Mouse (Mus musculus): ENCODE data around the gene Zfp366. TPM values are rescaled to one million over a fixed set of nuclear protein-coding genes. Genes with fewer than 3 reads are reported as not detected.
"Not testable (repeated sequence)": the region's sequence is repeated elsewhere in the genome, so short reads cannot be mapped to it uniquely, and the experiment has no call there.

Zfp366 gene
- total RNA-seq (2015) = 0.21 and 0.69 TPM in 2 replicates
- 0.04 and 0.08 TPM in 2 replicates for total RNA-seq (2017)

GRCm38 (mm10) chr13:99184155-99184886 is at the start of gene Zfp366:
Zfp366 (plus strand) TSS chr13:99184823.
- no peak for ATAC-seq (ENCODE audit: poor library complexity, severe bottlenecking)

GRCm38 (mm10) chr13:99138351-99139255 is 46.0 kb upstream of the Zfp366 start:
- no peak for ATAC-seq (ENCODE audit: poor library complexity, severe bottlenecking)

- ATAC-seq (ENCODE audit: poor library complexity, severe bottlenecking) = peak; percentile 38; the same call in 1 of the 2 replicates
Measured at GRCm38 (mm10) chr13:99146355-99146871, 38.2 kb upstream of the Zfp366 start.

DNA sequence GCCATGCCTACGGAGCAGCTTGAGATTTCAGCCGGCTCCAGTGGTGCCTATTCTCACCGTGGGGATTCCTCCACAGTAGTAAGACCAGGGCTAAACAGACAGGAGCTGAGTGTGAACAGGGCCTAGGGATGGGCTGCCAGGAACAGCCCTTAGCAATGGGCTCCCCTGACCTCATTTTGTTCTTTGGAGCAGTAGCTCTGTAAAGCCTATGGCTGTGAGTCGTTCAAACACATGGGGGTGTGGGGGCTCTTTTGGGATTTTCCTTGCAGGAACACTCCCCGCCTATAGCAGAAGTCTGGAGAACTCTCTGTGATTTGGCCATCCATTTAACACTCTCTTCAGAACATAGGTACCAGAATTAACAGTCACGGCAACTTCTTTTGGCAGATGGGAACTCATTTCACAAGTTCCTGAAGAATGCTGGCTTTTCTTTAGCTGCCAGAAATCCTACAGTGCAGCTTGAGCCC is 36.9 kb upstream of the Zfp366 start:
- ATAC-seq (ENCODE audit: poor library complexity, severe bottlenecking) = no peak

GRCm38 (mm10) chr13:99149551-99150305 is 34.9 kb upstream of the Zfp366 start:
- no peak for ATAC-seq (ENCODE audit: poor library complexity, severe bottlenecking)

- no peak for ATAC-seq (ENCODE audit: poor library complexity, severe bottlenecking)
Measured at GRCm38 (mm10) chr13:99150626-99151025, 34.0 kb upstream of the Zfp366 start.

- ATAC-seq (ENCODE audit: poor library complexity, severe bottlenecking) = no peak
Measured at GRCm38 (mm10) chr13:99151121-99151520, 33.5 kb upstream of the Zfp366 start.

DNA sequence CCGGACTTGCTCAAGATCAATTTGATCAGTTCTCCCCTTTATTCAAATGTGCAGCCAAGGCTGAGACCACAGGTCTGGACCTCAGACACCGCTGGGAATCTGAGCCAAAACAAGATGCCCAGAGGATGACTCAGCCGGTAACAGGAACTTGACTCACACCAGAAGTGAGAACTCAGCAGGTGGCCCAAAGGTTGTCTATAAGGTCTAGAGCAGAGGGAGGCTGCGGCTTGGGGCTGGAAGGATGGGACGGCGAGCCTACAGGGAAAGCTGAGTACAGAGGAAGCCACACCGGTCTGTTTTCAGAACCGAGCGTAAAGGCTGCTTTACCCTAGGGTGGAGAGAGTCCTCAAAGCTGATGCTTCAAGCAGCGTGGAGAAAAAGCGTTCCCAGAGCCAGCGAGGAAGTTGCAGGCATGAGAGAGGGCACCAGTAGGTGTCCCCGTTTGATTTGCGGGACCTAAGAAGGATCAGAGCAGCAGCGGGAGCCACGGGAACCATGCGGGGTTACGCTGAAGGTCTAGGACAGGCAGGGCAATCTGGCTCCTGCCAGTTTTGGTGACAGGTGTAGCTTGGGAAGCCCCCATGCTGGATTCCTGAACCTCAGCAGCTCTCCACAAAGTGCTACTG is 32.2 kb upstream of the Zfp366 start:
- peak; percentile 52; the same call in 1 of the 2 replicates for ATAC-seq (ENCODE audit: poor library complexity, severe bottlenecking)

DNA sequence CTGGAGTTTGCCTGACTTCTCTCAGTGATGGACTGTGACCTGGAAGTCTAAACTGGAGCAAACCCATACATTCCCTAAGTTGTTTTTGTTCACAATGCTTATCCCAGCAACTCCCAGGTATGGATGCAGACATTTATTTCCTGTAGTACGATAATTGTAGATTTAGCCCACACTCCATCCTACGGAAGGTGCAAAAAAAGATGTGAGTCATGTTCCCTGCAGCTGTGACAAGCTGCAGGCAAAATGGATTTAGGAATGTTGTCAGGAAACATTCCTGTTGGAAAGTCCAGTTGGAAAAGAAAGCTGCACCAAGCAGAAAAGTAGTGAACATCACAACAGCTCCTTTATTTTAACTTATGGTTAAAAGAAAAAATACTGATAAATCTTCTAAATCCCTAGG is 26.9 kb upstream of the Zfp366 start:
- ATAC-seq (ENCODE audit: poor library complexity, severe bottlenecking) = no peak

- ATAC-seq (ENCODE audit: poor library complexity, severe bottlenecking) = no peak
Measured at GRCm38 (mm10) chr13:99158773-99159172, 25.9 kb upstream of the Zfp366 start.

DNA sequence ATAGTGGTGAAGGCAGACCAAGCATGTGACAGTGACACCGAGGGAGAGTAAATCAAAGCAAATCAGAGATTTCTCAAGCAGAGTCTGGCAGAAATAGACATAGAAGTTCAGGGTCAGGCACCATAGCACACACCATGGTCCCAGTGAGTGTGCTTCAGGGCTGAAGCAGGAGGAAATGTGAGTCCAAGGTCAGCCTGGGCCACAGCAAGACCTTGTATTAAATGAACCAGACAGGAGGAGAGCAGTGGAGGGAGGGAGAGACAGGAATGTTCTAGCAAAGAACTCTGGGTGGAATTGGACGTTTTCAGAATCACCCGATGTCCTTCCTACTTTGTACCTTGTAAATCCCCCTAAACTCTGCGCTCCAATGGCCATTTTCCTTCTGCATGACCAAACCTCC is 21.6 kb upstream of the Zfp366 start:
- ATAC-seq (ENCODE audit: poor library complexity, severe bottlenecking) = no peak

GRCm38 (mm10) chr13:99163521-99164359 is 20.9 kb upstream of the Zfp366 start:
- ATAC-seq (ENCODE audit: poor library complexity, severe bottlenecking) = peak; percentile 51; the same call in 1 of the 2 replicates

DNA sequence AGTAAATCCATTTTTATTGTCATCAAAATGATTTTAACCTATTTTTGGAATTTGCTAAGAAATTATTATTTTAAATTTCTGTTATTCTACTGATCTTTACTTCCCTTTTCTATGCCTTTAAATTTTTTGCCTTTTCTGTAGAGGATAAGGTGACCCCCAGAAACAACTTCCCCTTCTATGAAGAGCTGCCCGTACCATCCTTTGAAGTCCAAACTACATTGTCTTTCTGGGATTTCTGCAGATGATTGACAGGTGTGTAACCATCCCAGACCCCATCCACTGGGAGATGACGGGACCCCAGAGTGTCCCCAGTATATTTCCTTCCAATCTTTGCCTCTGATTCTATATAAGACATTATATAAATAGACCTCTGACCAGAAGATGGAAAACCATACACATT is 20.3 kb upstream of the Zfp366 start:
- 0 out of 2 replicates have a peak, but pooled peaks have one; percentile 35 for ATAC-seq (ENCODE audit: poor library complexity, severe bottlenecking)

- ATAC-seq (ENCODE audit: poor library complexity, severe bottlenecking) = no peak
Measured at GRCm38 (mm10) chr13:99169401-99169800, 15.2 kb upstream of the Zfp366 start.

- ATAC-seq (ENCODE audit: poor library complexity, severe bottlenecking) = no peak
Measured at GRCm38 (mm10) chr13:99170337-99170736, 14.3 kb upstream of the Zfp366 start.

- ATAC-seq (ENCODE audit: poor library complexity, severe bottlenecking) = no peak
Measured at GRCm38 (mm10) chr13:99173849-99174248, 10.8 kb upstream of the Zfp366 start.

GRCm38 (mm10) chr13:99182828-99183227 is 1.8 kb upstream of the Zfp366 start:
- ATAC-seq (ENCODE audit: poor library complexity, severe bottlenecking) = not testable (repeated sequence)

DNA sequence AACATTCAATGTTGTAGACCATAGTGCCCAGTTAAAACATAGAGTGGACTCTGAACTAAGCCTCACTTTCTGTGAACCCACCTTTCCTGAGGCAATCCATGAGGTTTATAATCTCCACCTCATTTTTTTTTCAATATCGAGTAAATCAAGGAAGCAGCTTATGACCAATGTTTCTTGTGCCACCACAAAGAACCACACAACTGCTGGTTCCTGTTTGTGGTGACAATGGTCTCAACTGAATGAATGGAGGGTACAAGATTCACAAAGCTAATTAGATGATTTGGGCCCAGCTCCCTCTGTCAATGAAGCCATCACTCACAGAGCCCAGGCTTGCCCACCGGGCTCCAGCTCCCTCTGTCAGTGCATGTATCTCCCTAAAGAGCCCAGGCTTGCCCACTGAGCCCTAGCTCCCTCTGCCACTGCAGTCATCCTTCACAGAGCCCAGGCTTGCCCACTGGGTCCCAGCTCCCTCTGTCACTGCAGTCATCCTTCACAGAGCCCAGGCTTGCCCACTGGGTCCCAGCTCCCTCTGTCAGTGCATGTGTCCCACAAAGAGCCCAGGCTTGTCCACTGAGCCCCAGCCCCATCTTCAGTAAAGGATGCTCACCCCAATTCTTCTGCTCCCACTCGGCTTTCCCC is 1.2 kb upstream of the Zfp366 start:
- peak; percentile 45; the same call in 1 of the 2 replicates for ATAC-seq (ENCODE audit: poor library complexity, severe bottlenecking)

GRCm38 (mm10) chr13:99185573-99185972 is 950 bp downstream of the Zfp366 start:
- no peak for ATAC-seq (ENCODE audit: poor library complexity, severe bottlenecking)
